Mouse (Mus musculus) lung, postnatal 0 days (tissue): ENCODE results near the gene Suclg2.

Source experiments
- CTCF ChIP-seq: IDR thresholded peaks from 2 replicates; pipeline ENCODE4 v1.5.1; 2016; ENCODE audit warnings: antibody characterized with exemption, mild to moderate bottlenecking
- EP300 ChIP-seq: IDR thresholded peaks from 2 replicates; pipeline ENCODE4 v1.6.1; 2016; ENCODE audit warnings: antibody characterized with exemption, mild to moderate bottlenecking, control low read depth

GRCm38 (mm10) chr6:95492216-95492956 is 226.2 kb downstream of the Suclg2 start:
- TF ChIP-seq CTCF (no peak), EP300 (no peak)
